Mouse (Mus musculus) testis, postnatal 14 days (tissue): ENCODE data around the gene Ssb.

ENCODE experiments used
- DNase-seq: peaks from one replicate; pipeline ENCODE4 v3.0.0; 2021; ENCODE audit warnings: low spot score

The Ssb gene

DNA sequence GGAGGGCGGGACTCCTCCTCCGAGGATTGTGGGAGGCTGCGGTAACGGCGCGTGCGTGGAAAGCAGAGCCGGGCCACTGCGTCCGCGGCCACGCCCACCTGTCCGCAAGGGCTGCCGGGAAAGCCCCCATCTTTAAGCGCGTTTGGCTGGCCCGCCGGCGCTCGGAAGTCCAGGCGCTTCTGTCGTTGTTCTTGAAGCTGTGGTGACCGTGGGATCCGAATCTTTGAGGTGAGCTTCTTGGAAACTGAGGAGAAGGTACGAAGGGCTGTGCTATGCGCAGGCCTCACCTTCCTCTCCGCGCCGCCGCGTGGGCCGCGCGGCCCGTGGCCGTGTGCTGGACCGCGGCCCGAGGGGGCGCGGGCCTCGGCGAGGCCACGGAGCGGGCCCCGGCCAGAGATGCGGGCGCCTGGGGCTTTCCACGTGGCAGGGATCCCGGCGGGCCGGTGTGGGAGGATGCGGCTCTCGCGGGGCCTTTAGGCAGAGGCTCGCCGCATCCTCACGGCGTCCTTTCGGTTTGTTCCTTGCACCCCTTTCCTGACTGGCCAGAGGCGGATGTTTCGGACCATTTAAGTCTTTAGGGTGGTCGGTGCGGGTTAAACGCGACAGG, at the start of gene Ssb:
Ssb (plus strand) TSS at position 78 of the 607 bp plus-strand sequence.
- peak; percentile 95 for DNase-seq

- DNase-seq = no peak
Measured at GRCm38 (mm10) chr2:69816575-69816974, 44.8 kb upstream of the Ssb start.

GRCm38 (mm10) chr2:69818350-69819085, 42.8 kb upstream of the Ssb start:
- no peak for DNase-seq

- DNase-seq = no peak
Measured at GRCm38 (mm10) chr2:69820201-69820600, 41.2 kb upstream of the Ssb start.

DNA sequence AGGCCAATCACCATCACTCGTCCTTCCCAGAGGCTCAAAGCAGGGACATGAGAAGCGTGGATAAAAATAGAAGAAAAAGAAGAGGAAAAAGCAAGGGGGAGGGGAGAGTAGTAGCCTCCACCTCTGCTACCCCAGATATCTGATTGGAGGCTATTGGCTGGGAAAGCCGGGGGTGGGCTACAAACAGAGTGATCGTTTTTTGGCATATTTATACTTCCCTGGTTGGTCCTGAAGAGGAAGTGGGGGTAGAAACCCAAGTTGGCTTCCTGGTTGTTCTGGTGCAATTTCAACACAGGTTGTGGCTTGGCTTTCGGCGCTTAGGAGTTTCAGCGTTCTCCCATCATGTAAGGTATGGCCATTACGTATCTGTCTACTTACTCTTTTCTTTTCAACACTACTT, 39.7 kb upstream of the Ssb start, which contains the start of gene Klhl23:
Klhl23 (plus strand) TSS at position 234 of the 400 bp plus-strand sequence.
- DNase-seq = peak; percentile 51

GRCm38 (mm10) chr2:69822361-69823128, 38.8 kb upstream of the Ssb start:
- peak; percentile 68 for DNase-seq

- DNase-seq = peak; percentile 42
Measured at GRCm38 (mm10) chr2:69823129-69823677, 38.2 kb upstream of the Ssb start.

DNA sequence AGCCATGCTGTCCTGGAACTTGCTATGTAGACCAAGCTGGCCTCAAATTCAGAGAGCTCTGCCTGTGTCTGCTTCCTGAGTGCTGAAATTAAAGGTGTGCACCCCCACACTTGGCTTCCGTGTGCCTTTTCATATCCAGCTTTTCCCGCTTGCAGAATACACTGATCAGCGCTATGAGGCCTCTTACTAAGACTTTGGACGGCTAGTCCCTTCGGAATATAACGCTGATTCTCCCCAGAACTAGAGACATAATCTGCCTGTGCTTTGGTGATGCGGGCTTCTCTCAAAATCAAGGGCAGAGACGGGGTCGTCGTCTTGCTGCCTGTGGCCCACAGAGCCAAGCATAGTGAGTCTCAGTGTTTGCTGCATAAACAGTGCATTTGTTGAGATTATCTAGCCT, 35.5 kb upstream of the Ssb start:
- DNase-seq = no peak

DNA sequence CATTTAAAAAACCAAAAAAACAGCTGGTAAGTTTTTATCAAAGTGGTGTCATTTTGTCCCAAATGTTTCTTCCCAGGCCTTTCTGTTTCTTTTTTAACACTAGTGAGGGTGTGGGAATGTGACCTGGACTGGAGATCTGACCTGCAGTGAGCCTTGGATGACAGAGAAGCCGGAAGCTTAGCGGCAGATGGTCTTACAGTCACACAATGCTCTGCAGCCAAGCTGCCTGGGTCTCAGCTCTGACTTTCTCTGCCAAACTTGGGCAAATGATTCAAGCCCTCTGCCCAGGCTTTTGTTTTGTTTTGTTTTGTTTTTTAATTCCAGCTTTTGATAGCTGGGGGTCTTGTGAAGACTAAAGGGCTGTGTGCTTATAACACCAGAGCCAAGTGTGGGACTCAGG, 35.0 kb upstream of the Ssb start:
- DNase-seq = no peak

DNA sequence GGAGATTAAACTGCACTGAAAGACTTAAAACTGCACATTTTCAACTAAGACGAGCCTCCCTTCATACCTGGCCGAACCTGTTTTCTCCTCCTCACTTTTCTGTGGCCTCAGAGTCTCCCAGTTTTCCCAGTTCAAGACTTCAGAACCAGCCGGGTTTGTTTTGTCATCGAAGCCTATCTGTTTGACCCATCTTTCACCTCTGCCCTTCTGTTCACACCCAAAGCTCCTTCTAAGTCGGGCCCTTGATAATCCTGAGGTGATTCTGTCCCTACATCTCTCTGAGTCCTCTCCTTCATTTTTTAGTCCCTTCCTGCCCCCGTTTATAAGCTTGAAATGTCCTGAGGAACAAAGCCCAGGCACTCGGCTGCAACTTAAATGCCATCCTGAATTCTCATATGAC, 33.3 kb upstream of the Ssb start:
- no peak for DNase-seq

- no peak for DNase-seq
Measured at GRCm38 (mm10) chr2:69829680-69830079, 31.7 kb upstream of the Ssb start.

- no peak for DNase-seq
Measured at GRCm38 (mm10) chr2:69830116-69830515, 31.2 kb upstream of the Ssb start.

DNA sequence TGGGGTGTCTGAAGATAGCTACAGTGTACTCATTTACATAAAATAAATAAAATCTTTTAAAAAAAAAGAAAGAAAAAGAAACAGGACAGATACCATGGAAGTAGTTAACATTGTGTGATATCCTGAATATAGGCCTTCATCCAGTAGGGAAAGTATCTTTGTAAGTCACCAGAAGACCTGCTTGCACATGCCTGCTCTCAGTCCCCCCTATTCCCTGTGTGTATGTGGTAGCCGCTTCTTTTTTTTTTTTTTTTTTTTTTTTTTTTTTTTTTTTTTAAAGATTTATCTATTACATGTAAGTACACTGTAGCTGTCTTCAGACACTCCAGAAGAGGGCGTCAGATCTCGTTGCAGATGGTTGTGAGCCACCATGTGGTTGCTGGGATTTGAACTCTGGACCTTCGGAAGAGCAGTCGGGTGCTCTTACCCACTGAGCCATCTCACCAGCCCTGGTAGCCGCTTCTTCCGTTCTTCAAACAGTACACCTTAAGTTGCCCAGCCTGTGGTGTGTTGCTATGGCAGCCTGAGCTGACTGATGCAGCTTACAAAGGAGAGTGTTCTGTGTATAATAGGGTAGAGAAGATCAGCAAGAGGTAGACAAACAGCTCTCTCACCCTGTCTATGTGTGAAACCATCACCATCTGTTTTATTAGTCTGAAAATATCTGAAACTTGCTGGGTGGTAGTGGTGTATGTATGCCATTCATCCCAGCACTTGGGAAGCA, 24.0 kb upstream of the Ssb start:
- no peak for DNase-seq

DNA sequence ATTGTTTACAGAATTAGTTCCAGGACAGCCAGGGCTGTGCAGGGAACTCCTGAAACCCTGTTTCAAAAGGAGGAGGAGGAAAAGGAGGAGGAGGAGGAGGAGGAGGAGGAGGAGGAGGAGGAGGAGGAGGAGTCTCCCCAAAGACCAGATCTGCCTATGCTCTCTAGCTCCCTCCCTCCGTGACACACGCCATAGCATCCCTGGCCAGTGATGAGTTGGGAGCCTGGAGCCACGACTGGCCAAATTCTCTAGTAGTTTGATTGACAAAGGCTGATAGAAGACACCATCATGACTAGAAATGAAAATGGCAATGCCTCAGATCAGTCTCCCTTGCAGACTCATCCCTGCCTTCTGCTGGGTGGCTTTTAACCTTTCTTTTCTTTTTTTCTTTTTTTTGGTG, 23.4 kb upstream of the Ssb start:
- DNase-seq = no peak

DNA sequence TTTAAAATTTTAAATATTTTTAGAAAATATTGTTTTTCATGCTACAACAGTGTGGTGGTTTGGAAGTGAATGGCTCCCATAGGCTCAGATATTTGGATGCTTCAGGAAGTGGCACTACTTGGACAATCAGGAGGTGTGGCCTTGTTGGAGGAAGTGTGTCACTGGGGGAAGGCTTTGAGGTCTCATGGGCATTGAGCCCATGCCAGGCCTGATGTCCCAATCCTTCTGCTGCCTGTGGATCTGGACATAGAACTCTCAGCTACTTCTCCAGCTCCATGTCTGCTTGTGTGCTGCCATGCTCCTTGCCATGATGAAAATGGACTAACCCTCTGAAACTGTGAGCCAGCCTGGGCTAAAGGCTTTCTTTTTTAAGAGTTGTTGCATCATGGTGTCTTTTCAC, 22.7 kb upstream of the Ssb start:
- no peak for DNase-seq

DNA sequence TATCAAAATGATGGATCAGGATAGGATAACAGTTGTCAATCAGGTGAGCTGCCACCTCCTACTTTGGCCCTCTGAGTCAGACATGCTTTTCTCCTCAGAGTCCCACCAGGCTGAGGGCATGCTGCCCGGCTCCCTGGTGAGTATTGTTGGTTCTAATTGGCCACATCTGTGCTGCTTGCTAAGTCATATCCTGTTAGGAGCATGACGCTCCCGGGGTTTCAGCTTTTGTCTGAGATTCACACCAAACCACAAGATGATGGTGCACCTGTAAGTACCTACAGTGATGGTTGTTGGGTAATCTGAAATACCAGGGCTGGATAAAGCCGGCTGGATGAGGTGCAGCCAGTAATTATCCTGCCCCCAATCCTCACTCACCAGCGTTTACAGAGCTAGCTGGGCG, 21.1 kb upstream of the Ssb start:
- DNase-seq = no peak

DNA sequence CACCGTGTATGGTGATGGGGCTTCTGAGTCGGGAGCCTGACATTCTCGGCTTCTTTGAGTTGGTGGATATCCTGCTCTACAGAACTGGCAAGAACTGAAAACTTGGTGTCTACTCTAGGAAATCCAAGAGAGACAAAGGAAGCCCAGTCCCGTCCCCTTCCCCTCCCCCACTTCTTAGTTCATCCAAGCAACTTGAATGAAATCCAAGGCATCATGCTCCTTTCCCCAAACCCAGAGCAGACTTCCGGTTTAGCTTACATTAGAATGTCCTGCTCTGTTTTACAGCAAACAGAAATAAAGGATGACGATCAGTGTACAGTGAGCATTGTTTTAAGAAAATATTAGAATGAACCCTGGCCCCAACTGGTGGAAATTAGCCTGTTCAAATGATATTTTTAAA, 12.1 kb upstream of the Ssb start:
- no peak for DNase-seq

DNA sequence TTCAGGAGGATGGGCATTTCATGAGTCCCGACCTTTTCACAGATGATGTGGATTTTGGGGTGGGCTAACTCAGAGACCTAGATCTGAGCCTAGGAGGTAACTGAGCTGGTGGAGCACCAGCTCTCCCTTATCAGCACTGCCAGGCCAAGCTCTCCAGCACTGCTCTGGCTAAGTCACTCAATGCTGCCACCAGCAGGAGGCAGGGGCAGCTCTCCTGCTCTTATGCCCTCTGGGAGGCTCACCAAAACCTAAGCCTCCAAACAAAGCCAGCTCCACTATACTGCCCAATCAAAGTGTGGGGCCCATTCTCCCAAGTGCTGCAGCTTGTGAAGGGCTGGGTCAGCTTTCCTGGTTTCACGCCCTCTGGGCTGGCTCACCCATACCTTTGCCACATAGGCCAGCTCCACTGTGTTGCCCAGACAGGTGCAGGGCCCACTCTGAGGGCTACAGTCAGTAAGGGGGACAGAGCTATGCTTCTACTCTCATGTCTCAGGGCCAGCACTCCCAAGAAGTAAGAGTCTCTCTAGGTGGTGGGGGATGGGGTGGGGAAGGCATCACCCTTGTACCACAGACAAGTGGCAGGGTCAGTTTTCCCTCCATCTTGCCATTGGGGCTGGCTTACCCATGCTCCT, 9.8 kb upstream of the Ssb start:
- no peak for DNase-seq

DNA sequence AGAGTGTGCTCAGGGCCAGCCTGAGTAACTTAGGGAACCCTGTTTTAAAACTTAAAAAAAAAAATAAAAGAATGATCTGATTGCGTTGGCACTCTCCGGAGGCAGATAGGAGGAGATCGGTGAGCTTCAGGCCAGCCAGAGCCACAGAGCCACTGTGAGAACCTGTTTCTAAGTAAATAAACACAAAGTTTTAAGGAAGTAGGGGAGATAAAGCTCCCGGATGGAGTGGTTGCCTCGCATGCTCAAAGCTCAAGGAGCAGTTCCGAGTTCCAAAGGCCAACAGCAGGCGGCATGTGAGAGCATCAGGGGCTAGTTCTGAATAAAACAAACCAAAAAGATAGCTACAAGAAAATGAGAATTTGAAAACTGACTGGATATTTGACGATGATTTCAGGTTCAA, 5.0 kb upstream of the Ssb start:
- no peak for DNase-seq

DNA sequence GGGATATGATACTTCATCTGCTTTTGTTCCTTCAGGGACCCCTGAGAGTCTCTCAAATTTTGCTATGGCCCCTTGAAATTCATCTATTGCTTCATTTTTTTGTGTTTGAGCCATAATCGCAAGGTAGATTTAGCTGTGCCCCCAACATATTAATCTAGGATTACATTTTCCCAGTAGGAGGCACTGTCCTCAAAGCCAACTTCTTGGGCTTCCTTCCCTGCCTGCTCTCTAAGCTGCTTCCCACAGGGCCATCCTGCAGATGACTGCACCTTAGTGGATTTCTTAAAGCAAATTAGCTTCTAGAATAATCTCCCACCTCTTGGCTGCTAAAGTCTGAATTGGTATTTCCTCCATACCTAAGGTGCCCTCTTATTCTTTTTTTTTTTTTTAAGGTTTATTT, 3.5 kb upstream of the Ssb start:
- DNase-seq = no peak

GRCm38 (mm10) chr2:69860972-69861452, 350 bp upstream of the Ssb start:
- DNase-seq = peak; percentile 50
